Mouse (Mus musculus) liver, embryonic 12.5 days (tissue): ENCODE measurements around the gene Rrp12. TPM values are rescaled to one million over a fixed set of nuclear protein-coding genes. Genes with fewer than 3 reads are reported as not detected.
A peak's percentile ranks its signal among the peaks of the same experiment; 100 is the strongest.
"Not testable (repeated sequence)": the region's sequence is repeated elsewhere in the genome, so short reads cannot be mapped to it uniquely, and the experiment has no call there.

ENCODE experiments used
- ATAC-seq: fragments of 200-750 bp; cut with Nextera tagmentation; 2 replicates; pipeline ENCODE4 v1.8.0; 2017; ENCODE audit warnings: moderate number of reproducible peaks, mild to moderate bottlenecking, moderate library complexity
- H3K27ac ChIP-seq: fragments of 300-500 bp; sonication (generic); 2 replicates; pipeline ENCODE4 v1.5.1; 2016; ENCODE audit warnings: mild to moderate bottlenecking
- H3K27me3 ChIP-seq: fragments of 300-500 bp; sonication (generic); replicated peaks from 2 replicates; pipeline ENCODE4 v1.6.1; 2016; ENCODE audit warnings: mild to moderate bottlenecking, moderate library complexity
- H3K36me3 ChIP-seq: fragments of 300-500 bp; sonication (generic); 2 replicates; pipeline ENCODE4 v1.6.1; 2016; ENCODE audit warnings: mild to moderate bottlenecking, moderate library complexity
- H3K4me1 ChIP-seq: fragments of 300-500 bp; sonication (generic); 2 replicates; pipeline ENCODE4 v1.6.1; 2016
- H3K4me2 ChIP-seq: fragments of 300-500 bp; sonication (generic); 2 replicates; pipeline ENCODE4 v1.6.1; 2016; ENCODE audit warnings: mild to moderate bottlenecking, moderate library complexity
- H3K4me3 ChIP-seq: fragments of 300-500 bp; sonication (generic); 2 replicates; pipeline ENCODE4 v1.5.1; 2016; ENCODE audit warnings: mild to moderate bottlenecking, moderate library complexity
- H3K9ac ChIP-seq: fragments of 300-500 bp; sonication (generic); 2 replicates; pipeline ENCODE4 v1.6.1; 2016; ENCODE audit warnings: mild to moderate bottlenecking, moderate library complexity
- H3K9me3 ChIP-seq: fragments of 300-500 bp; sonication (generic); replicated peaks from 2 replicates; pipeline ENCODE4 v1.6.1; 2016; ENCODE audit warnings: mild to moderate bottlenecking, moderate library complexity
- WGBS: fragments of 180-500 bp; shearing (Covaris S2); methylation state at CpG from one replicate; pipeline ENCODE4 v1.1.7; 2016; ENCODE audit not compliant: insufficient replicate concordance; 5-methylcytosine and 5-hydroxymethylcytosine counted together
- polyA plus RNA-seq: library from polyadenylated mRNA; unstranded; fragments of >200 nt; fragmentation: Nextera tagmentation; extraction: Ambion mirVana; gene quantifications from 2 replicates; pipeline ENCODE4 v1.2.1, GENCODE M21; 2016

The Rrp12 gene
- polyA plus RNA-seq, 1 experiment from 2014 or later, result 26.7 TPM

DNA sequence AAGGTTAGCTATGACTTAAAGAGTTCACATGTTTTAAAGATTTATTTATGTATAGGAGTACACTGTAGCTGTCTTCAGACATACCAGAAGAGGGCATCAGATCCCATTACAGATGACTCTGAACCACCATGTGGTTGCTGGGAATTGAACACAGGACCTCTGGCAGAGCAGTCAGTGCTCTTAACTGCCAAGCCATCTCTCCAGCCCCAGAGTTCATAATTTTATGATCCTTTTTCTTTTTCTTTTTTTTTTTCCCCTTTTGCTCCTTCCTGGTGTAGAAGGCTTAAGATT lies 18.6 kb upstream of the Rrp12 start:
- H3K9me3 ChIP-seq, H3K9ac ChIP-seq, ATAC-seq, H3K27ac ChIP-seq, H3K27me3 ChIP-seq: not testable (repeated sequence)
- H3K4me2 ChIP-seq, result peak overlapping the region; percentile 98
- H3K36me3 ChIP-seq, result peaks cover 52% of the 10 kb centered on the region
- peaks cover 33% of the 10 kb centered on the region for H3K4me1 ChIP-seq
- H3K4me3 ChIP-seq, result peak overlapping the region; percentile 77; the same call in 1 of the 2 replicates

DNA sequence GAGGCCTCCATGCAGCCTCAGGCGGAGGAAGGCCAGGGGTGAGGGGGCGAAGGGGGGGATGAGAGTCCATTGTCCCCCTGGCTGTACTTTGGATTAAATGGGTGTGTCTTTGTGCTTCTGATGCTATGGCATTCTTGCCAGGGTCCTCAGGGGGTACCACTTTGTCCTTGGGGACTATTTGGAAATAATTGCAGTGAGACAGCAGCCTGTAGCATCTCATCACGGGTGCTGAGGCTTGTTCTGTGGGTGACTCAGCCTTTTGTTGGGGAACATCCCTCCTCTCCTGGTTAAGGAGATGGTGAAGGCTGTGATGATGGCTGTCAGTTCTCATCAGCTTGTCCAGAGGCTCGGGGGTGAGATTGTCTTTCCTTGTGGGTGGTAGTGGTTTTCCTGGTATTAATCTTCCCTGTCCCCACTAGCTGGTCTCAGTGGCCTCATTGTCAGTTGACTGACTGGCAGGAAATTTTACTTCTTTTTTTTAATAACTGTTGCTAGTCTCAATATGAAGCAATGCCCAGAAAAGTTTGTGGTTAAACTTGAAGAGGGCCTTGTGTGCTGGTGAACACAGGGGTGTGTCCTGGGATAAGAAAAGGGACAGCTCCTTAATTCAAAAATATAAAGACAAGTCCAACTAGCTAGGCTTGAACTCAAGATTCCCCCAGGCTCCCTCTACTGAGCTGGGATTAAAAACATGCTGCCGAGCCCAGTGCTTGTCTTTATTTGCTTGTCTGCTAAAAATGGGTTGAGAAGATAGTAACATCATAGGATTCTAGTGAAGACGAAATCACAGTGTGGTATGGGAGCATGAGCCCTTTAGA lies 18.0 kb upstream of the Rrp12 start:
- peak overlapping the region; percentile 88 for H3K27ac ChIP-seq

DNA sequence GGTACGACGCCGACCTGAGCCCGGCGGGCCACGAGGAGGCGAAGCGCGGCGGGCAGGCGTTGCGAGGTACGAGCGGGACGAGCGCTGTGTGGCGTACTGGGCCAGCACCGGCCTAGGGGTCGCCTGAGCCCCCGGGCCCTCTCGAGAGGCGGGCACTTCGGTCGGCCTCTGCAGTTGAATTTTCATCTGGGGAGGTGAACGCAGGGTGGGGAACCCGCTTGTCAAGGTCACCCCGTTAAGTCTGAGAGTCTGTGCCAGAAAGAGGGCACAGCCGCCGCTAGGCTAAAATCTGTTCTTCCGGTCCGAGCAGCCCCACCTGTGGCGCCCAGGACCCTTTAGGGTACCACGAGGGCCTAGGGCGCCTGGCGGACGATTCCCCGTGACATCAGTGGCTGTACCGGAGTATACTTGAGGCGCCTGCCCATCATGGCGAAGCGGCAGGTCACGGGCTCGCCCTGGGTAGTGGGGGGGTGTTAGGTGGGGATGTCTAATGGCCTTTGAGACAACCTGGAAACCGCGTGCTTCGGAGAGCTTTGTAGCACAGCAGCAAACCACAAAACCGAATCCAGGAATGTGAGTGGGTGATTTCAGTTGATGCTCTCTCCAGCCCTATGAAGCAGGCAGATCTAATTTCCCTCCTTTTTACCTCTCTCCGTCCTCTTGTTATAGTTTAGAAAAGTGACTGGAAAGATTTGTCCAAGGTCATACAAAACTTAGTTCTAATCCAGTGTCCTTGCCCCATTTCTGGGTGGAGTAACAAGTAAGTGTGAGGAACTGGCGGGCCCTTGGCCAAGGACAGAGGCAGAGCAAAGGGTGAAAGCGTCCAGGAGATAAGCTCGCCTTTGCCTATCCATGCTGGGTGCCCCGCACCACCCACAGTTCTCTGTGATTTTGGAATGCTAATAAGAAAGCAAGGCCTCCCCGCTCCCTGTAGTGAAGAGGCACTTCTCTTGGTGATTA lies 16.4 kb upstream of the Rrp12 start:
- peak overlapping the region; percentile 88 for H3K27ac ChIP-seq
- no peaks in the 10 kb centered on the region for H3K27me3 ChIP-seq
- peak overlapping the region; percentile 88 for H3K9ac ChIP-seq
- WGBS, result under 1% methylated on average over 45 of the region's 53 CpGs
- no peaks in the 10 kb centered on the region for H3K9me3 ChIP-seq
- ATAC-seq, result peak; percentile 26
- peaks cover 40% of the 10 kb centered on the region for H3K36me3 ChIP-seq
- H3K4me3 ChIP-seq, result peak overlapping the region; percentile 77
- peaks cover 46% of the 10 kb centered on the region for H3K4me1 ChIP-seq
- H3K4me2 ChIP-seq, result peak overlapping the region; percentile 98

More for the DNA sequence above, 18.0 kb upstream of the Rrp12 start:
- Histone ChIP-seq H3K4me1 (peaks cover 37% of the 10 kb centered on the region), H3K27me3 (no peaks in the 10 kb centered on the region), H3K9ac (peak overlapping the region; percentile 88), H3K36me3 (peaks cover 46% of the 10 kb centered on the region), H3K9me3 (no peaks in the 10 kb centered on the region), H3K4me3 (peak overlapping the region; percentile 77), H3K4me2 (peak overlapping the region; percentile 98)
- ATAC-seq, result no peak
- 31% methylated on average over 6 of the region's 6 CpGs for WGBS

DNA sequence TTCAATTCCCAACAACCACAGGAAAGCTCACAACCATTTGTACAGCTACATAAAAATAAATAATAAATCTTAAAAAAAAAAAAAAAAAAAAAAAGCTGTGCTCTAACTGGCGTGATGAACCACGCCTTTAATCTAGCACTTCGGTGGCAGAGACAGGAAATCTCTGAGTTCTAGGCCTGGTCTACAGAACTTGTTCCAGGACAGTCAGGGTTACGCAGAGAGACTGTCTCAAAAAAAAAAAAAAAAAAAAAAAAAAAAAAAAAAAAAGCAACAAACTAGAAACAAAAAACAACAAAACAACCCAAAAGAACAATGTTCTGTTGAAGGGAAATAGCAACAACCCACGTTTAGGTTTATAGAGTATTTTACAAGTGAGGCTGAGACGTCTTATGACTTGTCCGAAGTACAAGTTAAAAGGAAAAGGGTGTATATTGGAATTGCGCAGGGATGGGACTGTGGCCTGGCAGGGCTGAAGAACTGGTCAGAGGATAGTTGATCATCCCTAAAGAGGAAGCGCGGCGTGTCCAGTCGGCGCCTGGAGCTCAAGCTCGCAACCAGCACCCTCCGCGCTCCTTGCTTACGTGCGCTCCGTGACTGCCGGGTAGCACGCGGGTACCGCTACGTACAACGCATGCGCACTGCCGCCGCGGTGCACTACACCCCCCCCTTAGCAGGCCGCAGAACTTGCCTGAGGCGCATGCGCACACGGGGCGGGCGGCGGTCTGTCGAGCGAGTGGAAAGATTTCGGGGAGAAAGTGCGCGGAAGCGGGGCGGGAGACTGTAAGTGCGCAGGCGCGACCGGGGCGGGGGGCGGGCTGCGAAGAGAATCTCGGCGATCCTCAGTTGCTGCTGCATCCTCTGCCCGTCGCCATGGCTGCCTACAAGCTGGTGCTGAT lies 15.5 kb upstream of the Rrp12 start, which contains the start of gene Pgam1:
Gene Pgam1, plus strand, starts transcription at position 746 of the 896 bp plus-strand sequence.
- Histone ChIP-seq H3K27me3 (no peaks in the 10 kb centered on the region), H3K27ac (peak within 1 kb of the TSS; percentile 88), H3K9me3 (no peaks in the 10 kb centered on the region), H3K9ac (peak within 1 kb of the TSS; percentile 88), H3K36me3 (peaks cover 30% of the 10 kb centered on the region), H3K4me1 (peaks cover 56% of the 10 kb centered on the region), H3K4me2 (peak within 1 kb of the TSS; percentile 98), H3K4me3 (peak within 1 kb of the TSS; percentile 77)
- ATAC-seq, result peak; percentile 91
- 4% methylated on average over 54 of the region's 54 CpGs for WGBS

DNA sequence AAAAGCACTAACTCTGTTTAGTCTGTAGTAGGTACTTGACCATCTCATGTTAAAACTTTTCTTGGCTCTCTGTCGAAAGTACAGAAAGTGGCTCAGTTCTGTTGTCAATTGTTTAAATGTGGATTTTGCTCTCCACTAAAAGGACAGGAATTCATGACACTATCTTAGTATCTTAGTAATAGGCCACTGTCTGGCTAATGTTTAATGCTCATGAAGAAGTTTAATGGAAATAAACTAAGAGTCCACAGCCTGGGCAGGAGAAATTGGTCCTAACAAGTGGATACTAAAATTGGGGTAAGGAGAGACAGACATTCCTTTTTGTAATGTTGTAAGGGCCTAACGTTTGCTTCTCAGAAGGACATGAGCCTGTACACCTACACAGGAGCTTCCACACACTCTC lies 14.4 kb upstream of the Rrp12 start:
- Histone ChIP-seq H3K9ac (no peak overlapping the region), H3K9me3 (no peaks in the 10 kb centered on the region), H3K27me3 (no peaks in the 10 kb centered on the region), H3K36me3 (peaks cover 20% of the 10 kb centered on the region), H3K27ac (no peak overlapping the region), H3K4me2 (no peak overlapping the region), H3K4me3 (no peak overlapping the region), H3K4me1 (peaks cover 66% of the 10 kb centered on the region)
- WGBS, result 78% methylated on average over 2 of the region's 2 CpGs
- ATAC-seq, result no peak

DNA sequence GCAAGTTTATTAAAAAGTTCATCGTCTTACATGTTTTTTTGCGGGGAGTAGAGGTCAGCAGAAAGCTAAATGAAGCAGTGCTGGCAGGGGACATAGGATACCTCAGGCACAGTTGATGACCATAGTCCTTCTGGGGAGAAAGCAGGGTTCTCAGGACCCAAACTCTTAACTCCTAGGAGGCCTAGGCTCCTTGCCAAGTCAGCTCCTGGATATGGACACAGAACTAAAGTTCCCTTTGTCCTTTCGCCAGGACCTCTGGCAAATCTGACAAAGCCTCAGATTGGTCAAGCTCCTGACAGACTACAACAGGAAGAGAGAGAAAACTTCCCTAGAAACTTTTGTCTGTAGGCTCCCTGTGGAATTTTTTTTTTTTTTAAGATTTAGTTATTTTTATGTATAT lies 12.8 kb upstream of the Rrp12 start:
- H3K27ac ChIP-seq, result no peak overlapping the region
- H3K36me3 ChIP-seq, result peaks cover 6% of the 10 kb centered on the region; the same call in 1 of the 2 replicates
- H3K27me3 ChIP-seq, result no peaks in the 10 kb centered on the region
- H3K9ac ChIP-seq, result no peak overlapping the region
- H3K4me2 ChIP-seq, result no peak overlapping the region
- peaks cover 57% of the 10 kb centered on the region for H3K4me1 ChIP-seq
- H3K9me3 ChIP-seq, result no peaks in the 10 kb centered on the region
- no peak overlapping the region for H3K4me3 ChIP-seq
- no peak for ATAC-seq
- 86% methylated on average over 3 of the region's 3 CpGs for WGBS

DNA sequence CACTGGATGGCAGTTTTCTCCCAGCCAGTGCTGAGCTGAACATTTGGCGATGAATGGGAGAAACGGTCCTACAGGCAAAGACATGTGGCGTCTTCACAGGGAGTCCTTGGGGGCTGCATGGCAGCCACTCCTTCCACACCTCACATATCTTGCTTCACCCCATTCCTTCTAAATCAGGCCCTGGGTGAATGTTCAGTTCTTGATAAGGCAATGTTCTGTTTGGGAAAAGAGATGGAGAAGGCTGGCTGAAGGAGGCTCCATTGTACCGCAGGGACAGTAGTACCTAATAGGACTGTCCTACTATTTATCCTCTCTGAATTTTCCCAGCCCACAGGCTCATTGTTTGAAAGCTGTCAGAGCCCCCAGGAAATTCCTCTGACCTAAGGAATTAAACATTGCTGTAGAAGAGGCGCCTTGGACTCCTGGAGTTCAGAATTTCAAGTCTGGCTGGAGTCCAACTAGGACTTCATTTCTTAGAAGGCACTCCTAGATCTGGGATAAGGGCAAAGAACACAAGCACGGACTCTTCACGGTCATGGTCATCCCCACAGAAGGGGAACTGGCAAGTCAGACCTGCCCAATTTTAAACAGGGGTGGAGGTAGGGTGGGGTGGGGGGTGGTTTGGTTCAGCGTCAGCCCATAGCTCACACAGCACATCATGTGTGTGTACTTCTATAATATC lies 11.2 kb upstream of the Rrp12 start:
- Histone ChIP-seq H3K4me1 (peaks cover 51% of the 10 kb centered on the region), H3K4me3 (no peak overlapping the region), H3K27me3 (no peaks in the 10 kb centered on the region), H3K4me2 (peak overlapping the region; percentile 48), H3K27ac (peak overlapping the region; percentile 66), H3K9ac (peak overlapping the region; percentile 25), H3K36me3 (no peaks in the 10 kb centered on the region), H3K9me3 (no peaks in the 10 kb centered on the region)
- 31% methylated on average over 8 of the region's 8 CpGs for WGBS
- ATAC-seq, result peak; percentile 30; the same call in 1 of the 2 replicates

DNA sequence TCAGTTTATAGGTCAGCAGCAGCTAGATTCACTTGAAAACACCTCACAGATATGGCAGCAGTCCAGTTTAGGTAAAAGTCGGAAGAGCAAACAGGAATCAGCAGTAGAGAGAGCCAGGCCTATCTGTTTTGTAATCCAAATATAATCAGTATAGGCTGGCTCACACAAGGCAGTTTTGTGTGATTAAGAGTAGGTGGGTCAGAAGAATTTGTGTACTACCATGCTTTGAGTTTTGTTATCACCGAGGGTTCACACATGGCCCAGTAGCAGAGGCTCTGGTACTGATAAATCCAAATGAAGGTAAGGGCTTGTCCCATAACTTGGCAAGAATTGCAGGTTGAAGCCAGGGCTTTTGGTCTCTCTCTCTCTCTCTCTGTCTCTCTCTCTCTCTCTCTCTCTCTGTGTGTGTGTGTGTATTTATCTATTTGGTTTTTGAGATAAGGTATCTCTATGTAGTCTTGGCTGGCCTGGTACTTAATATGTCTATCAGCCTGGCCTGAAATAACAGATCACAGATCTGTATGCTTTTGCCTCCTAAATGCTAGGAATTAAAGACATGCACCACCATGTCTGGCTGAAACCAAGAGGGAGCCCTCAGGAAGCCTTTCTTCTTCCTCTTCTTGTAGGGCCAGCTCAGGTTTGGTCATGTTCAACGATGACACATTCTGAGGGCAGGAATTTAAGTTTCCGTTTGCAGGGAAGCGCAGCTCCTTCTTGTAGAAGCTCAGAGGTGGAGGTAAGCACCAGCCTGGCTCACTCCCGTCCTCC lies 10.5 kb upstream of the Rrp12 start:
- peak; percentile 76 for ATAC-seq
- Histone ChIP-seq H3K9ac (peak overlapping the region; percentile 25), H3K27me3 (no peaks in the 10 kb centered on the region), H3K27ac (peak overlapping the region; percentile 66), H3K36me3 (no peaks in the 10 kb centered on the region), H3K4me2 (peak overlapping the region; percentile 48), H3K4me1 (peaks cover 54% of the 10 kb centered on the region), H3K4me3 (no peak overlapping the region), H3K9me3 (no peaks in the 10 kb centered on the region)
- WGBS, result 14% methylated on average over 6 of the region's 6 CpGs

DNA sequence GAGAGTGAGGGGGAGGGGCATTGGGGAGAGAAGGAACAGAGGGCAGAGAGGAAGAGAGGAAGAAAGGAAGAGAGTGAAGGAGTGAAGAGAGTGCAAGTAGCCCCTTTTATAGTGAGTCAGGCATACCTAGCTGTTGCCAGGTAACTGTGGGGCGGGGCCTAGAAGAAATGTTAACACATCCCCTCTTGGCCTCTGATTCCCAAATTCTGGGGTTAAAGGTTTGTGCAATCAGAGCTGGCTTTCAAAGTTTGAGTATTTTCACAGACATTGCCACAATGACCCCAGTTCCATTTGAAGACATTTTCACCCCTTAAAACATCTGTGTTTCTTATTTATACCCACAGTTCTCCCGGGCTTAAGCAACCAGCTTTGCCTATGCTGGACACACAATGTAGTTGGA lies 9.3 kb upstream of the Rrp12 start:
- H3K27ac ChIP-seq, result 0 out of 2 replicates have a peak overlapping the region, but pooled peaks have one; percentile 66
- 86% methylated on average over 2 of the region's 2 CpGs for WGBS

DNA sequence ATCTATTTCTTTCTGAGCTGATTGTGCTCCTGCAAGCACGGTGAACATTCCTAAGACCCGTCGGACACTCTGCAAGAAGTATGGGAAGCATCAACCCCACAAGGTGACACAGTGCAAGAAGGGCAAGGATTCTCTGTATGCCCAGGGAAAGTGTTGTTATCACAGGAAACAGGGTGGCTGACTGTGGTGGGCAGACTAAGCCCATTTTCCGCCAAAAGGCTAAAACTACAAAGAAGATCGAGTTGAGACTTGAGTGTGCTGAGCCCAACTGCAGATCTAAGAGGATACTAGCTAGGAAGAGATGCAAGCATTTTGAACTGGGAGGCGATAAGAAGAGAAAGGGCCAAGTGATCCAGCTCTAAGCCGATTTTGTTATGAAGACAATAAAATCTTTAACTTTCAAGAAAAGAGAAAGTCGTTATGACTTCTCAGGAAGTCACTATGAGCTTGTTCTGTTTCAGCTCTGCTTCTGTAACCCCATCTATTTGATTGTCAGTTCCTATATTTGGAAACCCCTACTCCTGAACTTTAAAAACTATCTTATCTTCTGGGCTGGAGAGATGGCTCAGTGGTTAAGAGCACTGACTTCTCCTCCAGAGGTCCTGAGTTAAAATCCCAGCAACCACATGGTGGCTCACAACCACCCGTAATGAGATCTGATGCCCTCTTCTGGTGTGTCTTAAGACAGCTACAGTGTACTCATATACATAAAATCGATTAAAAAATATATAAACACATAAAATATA lies 7.0 kb upstream of the Rrp12 start:
- Histone ChIP-seq H3K4me1 (peaks cover 61% of the 10 kb centered on the region), H3K27ac (peak overlapping the region; percentile 32; the same call in 1 of the 2 replicates), H3K4me2 (peak overlapping the region; percentile 12; the same call in 1 of the 2 replicates), H3K9ac (no peak overlapping the region), H3K36me3 (no peaks in the 10 kb centered on the region), H3K9me3 (no peaks in the 10 kb centered on the region), H3K4me3 (no peak overlapping the region), H3K27me3 (no peaks in the 10 kb centered on the region)
- WGBS, result 20% methylated on average over 10 of the region's 10 CpGs
- ATAC-seq, result no peak

More for the DNA sequence above, 9.3 kb upstream of the Rrp12 start:
- no peaks in the 10 kb centered on the region for H3K9me3 ChIP-seq
- no peak overlapping the region for H3K4me3 ChIP-seq
- H3K9ac ChIP-seq, result no peak overlapping the region
- no peaks in the 10 kb centered on the region for H3K27me3 ChIP-seq
- H3K4me1 ChIP-seq, result peaks cover 67% of the 10 kb centered on the region
- H3K4me2 ChIP-seq, result no peak overlapping the region
- H3K36me3 ChIP-seq, result no peaks in the 10 kb centered on the region
- no peak for ATAC-seq
